Mouse (Mus musculus): ENCODE data around the gene Polr1b. TPM values are rescaled to one million over a fixed set of nuclear protein-coding genes. Genes with fewer than 3 reads are reported as not detected.

Polr1b gene
- polyA plus RNA-seq (2017; shearing (Covaris generic)) = 41.1 TPM

DNA sequence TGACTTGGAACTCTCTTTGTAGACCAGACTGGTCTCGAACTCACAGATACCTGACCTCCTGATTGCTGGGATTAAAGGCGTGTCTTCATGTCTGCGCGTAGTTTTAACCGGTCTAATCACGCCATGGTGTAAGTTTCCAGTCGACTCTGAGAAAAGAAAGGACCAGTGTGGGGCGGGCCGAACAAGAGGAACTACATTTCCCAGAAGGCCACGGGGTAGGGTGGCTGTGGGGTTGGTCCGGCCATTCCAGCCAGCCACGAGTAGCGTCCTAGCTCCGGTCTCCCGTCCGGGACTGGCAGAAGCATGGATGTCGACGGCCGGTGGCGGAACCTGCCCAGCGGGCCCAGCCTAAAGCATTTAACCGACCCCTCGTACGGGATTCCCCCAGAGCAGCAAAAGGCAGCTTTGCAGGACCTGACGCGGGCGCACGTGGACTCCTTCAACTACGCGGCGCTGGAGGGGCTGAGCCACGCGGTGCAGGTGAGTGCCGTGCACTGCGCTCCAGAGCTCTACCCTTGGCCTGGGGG, at the start of gene Polr1b:
Polr1b (plus strand) TSS at position 212 of the 527 bp plus-strand sequence.

DNA sequence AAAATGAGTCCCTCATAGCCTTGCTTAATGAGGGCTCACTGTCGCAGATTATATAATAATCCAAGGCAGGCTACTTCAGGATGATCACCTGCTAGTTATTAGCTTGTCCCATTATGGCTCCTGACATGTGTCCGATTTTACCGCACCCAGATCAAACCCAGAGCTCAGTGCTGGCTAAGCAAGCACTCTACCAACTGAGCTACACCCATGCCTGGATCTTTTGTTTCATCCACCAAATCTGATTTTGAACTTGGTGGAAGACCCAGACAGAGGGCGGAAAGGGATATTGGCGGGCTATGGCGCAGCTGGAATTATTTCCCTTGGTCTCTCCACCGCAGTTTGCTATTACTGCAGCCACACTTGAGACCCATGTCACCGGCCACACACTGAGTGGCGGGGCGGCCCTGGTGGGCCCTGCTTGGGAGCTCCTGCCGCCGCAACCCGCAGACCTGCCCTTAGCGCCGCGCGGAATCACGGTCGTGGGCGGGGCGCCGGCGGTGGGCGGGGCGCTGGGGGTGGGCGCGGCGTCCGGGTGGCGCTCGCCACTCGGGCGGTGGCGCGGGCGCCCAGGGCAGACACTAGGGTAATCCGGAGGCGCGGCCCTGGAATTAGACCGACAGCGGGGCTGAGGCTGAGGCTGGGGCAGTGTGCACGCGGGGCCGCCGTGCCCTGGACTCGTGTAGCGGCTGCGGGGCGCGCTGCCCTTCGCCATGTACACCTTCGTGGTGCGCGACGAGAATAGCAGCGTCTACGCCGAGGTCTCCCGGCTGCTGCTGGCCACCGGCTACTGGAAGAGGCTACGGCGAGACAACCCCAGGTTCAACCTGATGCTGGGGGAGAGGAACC, 35.1 kb upstream of the Polr1b start, which contains the start of gene Ttl:
Ttl (plus strand) TSS at position 506 of the 846 bp plus-strand sequence.

DNA sequence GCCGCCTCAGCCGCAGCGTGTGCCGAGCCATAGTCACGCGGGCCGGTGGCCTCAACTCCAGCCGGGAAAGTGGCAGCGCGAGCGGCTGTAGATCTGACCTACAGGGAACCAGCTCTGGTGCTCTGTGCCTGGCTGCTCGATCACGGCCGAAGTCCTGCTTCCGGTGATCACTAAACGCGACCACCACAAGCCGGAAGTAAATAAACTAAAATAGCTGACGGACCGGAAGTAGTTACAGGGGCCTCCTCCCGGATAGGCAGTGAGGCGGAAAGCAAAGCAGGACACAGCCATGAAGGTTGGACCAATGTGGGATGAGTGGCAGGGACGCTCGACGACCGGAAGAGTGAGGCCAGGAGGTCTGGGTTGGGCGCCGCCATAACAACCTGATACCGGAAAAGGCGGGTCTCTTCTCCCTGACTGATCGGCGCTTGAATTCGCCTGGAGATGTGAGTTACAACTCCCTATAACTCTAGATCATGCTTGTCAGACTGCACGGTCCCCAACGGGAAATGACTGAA, 28.7 kb downstream of the Polr1b start, which contains the start of gene Chchd5:
Chchd5 (plus strand) TSS at position 289 of the 518 bp plus-strand sequence.

Other genes starting within 250 kb of the Polr1b start
- gene Fbln7, start 238.0 kb upstream of the Polr1b start, polyA plus RNA-seq (2017; shearing (Covaris generic)) = not detected
- 12.3 TPM for gene Zc3h8, start 156.9 kb upstream of the Polr1b start, polyA plus RNA-seq (2017; shearing (Covaris generic))
- gene Zc3h6, start 133.6 kb upstream of the Polr1b start, polyA plus RNA-seq (2017; shearing (Covaris generic)) = 6.8 TPM
- 1.6 TPM for gene Gm10762, start 133.3 kb upstream of the Polr1b start, polyA plus RNA-seq (2017; shearing (Covaris generic))
- gene Vinac1, start 52.8 kb upstream of the Polr1b start, polyA plus RNA-seq (2017; shearing (Covaris generic)) = 0.09 TPM
- 2.4 TPM for gene Ttl, start 35.1 kb upstream of the Polr1b start, polyA plus RNA-seq (2017; shearing (Covaris generic))
- gene Chchd5, start 28.7 kb downstream of the Polr1b start, polyA plus RNA-seq (2017; shearing (Covaris generic)) = 27.8 TPM
- 80.7 TPM for gene Slc20a1, start 97.8 kb downstream of the Polr1b start, polyA plus RNA-seq (2017; shearing (Covaris generic))
- gene Ckap2l, start 196.2 kb downstream of the Polr1b start, polyA plus RNA-seq (2017; shearing (Covaris generic)) = 2.6 TPM
- gene Il1a, start 209.0 kb downstream of the Polr1b start, polyA plus RNA-seq (2017; shearing (Covaris generic)) = 0.27 TPM